Mouse (Mus musculus) CH12.LX (cell line): Measurements from ENCODE around the gene Mrpl54.

Experiments used
- CHD2 ChIP-seq: IDR thresholded peaks from 2 replicates; pipeline ENCODE4 v1.6.1; 2011; ENCODE audit warnings: low read length, improper control_type of control experiment
- CTCF ChIP-seq, 2 experiments: IDR thresholded peaks in 1 of 2; conservative IDR thresholded peaks in 1 of 2; 2 replicates each; pipeline ENCODE4 v1.5.1; 2011 to 2012; ENCODE audit warnings: low read depth in 2 of 2, low read length in 2 of 2, improper control_type of control experiment in 1 of 2, inconsistent platforms in 1 of 2, mild to moderate bottlenecking in 1 of 2, moderate library complexity in 1 of 2
- EP300 ChIP-seq: IDR thresholded peaks from 2 replicates; pipeline ENCODE4 v1.6.1; 2011; ENCODE audit warnings: low read length, improper control_type of control experiment
- ETS1 ChIP-seq: conservative IDR thresholded peaks from 2 replicates; pipeline ENCODE4 v1.6.1; 2012; ENCODE audit warnings: low read depth, mild to moderate bottlenecking, inconsistent platforms, low read length, improper control_type of control experiment, moderate library complexity
- HCFC1 ChIP-seq: IDR thresholded peaks from 2 replicates; pipeline ENCODE4 v1.6.1; 2012; ENCODE audit warnings: low read depth, mild to moderate bottlenecking, inconsistent platforms, low read length, improper control_type of control experiment
- IRF4 ChIP-seq: IDR thresholded peaks from 2 replicates; pipeline ENCODE4 v1.6.1; 2014; ENCODE audit warnings: low read depth, mild to moderate bottlenecking, inconsistent platforms, low read length, improper control_type of control experiment
- JUN ChIP-seq: IDR thresholded peaks from 2 replicates; pipeline ENCODE4 v1.6.1; 2011; ENCODE audit warnings: low read depth, mild to moderate bottlenecking, low read length, improper control_type of control experiment, moderate library complexity; ENCODE audit not compliant: insufficient read depth
- MAFK ChIP-seq: IDR thresholded peaks from 2 replicates; pipeline ENCODE4 v1.6.1; 2011; ENCODE audit warnings: low read length, improper control_type of control experiment; ENCODE audit not compliant: insufficient replicate concordance
- MYC ChIP-seq: IDR thresholded peaks from 2 replicates; pipeline ENCODE4 v1.6.1; 2011; ENCODE audit warnings: low read depth, mild to moderate bottlenecking, improper control_type of control experiment, low read length
- POLR2A ChIP-seq: IDR thresholded peaks from 2 replicates; pipeline ENCODE4 v1.6.1; 2011; ENCODE audit warnings: low read depth, mild to moderate bottlenecking, improper control_type of control experiment, low read length
- USF1 ChIP-seq: IDR thresholded peaks from 2 replicates; pipeline ENCODE4 v1.6.1; 2014; ENCODE audit warnings: low read depth, mild to moderate bottlenecking, inconsistent platforms, low read length, improper control_type of control experiment
- USF2 ChIP-seq: conservative IDR thresholded peaks from 2 replicates; pipeline ENCODE4 v1.6.1; 2011; ENCODE audit warnings: low read depth, low read length, improper control_type of control experiment
- ZC3H11A ChIP-seq: IDR thresholded peaks from 2 replicates; pipeline ENCODE4 v1.6.1; 2012; ENCODE audit warnings: low read depth, mild to moderate bottlenecking, inconsistent platforms, low read length, improper control_type of control experiment
- ZNF384 ChIP-seq: IDR thresholded peaks from 2 replicates; pipeline ENCODE4 v1.6.1; 2012; ENCODE audit warnings: low read depth, low read length, improper control_type of control experiment, inconsistent platforms

GRCm38 (mm10) chr10:81229735-81230437 is 36.8 kb downstream of the Mrpl54 start:
- TF ChIP-seq MYC (no peak), EP300 (no peak), JUN (no peak), POLR2A (no peak), CTCF (conservative IDR thresholded peaks at IDR 0.05 in 1 of 2, IDR thresholded peaks at IDR 0.05 in 1 of 2; ENCODE audit: low read depth in 2 of 2, low read length in 2 of 2) (no peak), ZNF384 (no peak), HCFC1 (no peak), ETS1 (no peak), USF2 (no peak), ZC3H11A (no peak), IRF4 (no peak), USF1 (no peak), MAFK (no peak), CHD2 (no peak)
